Mouse (Mus musculus): ENCODE measurements around the gene Prkg1.
"Not testable (repeated sequence)": the region's sequence is repeated elsewhere in the genome, so short reads cannot be mapped to it uniquely, and the experiment has no call there.

GRCm38 (mm10) chr19:31219261-31219660, 545.6 kb downstream of the Prkg1 start:
- not testable (repeated sequence) for TF ChIP-seq CTCF (IDR thresholded peaks at IDR 0.05; ENCODE audit: control insufficient read depth, insufficient read depth, low read length); POLR2A (IDR thresholded peaks at IDR 0.05; ENCODE audit: borderline replicate concordance, control insufficient read depth, low read depth, low read length)

Measured in bone marrow, adult 2 months (tissue).